Mouse (Mus musculus) fat pad, adult 2 months (tissue): ENCODE results near the gene Pdcd2l.

Source experiments
- DNase-seq: peaks from one replicate; pipeline ENCODE4 v3.0.0-alpha.2; 2011; ENCODE audit warnings: low read depth, low spot score; ENCODE audit errors: extremely low read depth

Gene Pdcd2l

DNA sequence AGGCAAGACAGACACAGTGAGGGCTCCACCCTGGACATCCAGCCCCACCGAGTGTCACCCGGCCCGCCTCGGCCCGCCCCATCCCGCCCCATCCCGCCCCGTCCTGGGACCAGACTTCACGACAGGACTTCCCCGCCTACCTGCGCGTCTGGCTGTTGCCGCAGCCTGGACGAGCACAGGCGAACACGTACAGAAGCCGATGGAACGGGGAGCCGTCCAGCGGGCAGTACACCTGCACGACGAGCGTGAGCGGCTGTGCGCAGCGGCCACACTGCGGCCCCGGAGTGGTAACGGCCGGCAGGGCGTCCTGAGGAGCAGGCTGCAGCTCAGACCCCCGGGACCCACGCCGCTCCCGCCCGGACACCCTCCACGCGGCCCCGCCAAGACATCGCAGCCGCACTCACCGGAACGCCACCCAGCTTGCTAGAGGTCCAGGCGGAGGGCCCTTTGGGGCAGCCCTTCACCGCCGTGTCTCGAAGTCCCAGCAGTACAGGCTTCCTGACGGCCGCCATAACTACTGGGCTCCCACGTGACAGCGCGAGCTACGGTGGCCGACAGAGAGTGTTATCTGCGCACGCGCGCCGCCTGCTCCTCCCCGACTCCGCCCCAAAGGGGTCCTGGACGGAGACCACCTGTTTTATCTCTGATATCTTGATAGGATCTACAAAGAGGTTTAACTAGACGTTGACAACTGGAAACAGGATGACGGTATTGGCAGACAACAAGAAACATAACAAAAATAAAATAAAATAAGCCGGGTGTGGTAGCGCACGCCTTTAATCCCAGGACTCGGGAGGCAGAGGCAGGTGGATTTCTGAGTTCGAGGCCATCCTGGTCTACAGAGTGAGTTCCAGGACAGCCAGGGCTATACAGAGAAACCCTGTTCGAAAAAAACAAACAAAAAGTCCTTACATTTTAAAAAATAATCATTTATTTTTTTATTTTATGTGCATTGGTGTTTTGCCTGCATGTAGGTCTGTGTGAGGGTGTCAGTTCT is at the start of gene Pdcd2l:
TSS of gene Pdcd2l (minus strand) at position 530 of the 997 bp plus-strand sequence.
- DNase-seq: no peak

DNA sequence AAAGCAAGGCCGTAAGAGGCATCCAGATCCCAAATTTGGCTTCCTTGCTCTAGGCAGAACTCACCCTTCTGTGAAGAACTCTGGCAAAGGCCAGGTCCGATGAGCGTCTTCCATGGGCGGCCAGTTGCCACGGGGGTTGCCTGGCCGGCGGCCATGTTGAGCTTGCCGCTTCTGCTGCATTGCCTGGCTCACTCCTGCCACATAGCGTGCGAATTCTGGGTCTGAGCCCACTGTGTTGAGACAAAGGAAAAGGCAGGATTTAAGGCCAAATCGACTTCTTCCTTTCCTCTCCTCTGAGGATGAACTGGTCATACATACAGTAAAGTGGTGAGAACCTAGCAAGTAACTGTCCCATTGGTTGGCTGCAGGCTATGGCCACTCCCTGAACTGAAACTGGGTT is 45.7 kb upstream of the Pdcd2l start:
- no peak for DNase-seq

DNA sequence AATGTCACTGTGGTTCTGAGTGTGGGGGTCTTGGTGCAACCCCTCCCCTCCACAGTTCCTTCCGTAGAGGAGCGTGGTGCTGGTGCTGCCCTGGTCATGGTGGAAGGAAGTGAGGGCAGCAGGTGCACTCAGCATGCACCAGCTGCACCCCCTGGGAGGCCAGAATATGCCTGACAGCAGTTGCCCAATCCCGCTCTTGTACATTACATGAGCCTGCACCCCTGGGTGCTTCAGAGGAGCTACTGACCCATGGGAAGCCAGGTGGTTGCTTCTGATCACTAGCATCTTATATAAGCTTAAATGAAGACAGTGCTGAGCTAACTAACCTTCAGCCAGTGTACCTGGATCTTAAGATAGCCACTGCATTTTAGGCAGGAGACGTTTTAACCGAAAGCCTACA is 41.6 kb upstream of the Pdcd2l start:
- no peak for DNase-seq

DNA sequence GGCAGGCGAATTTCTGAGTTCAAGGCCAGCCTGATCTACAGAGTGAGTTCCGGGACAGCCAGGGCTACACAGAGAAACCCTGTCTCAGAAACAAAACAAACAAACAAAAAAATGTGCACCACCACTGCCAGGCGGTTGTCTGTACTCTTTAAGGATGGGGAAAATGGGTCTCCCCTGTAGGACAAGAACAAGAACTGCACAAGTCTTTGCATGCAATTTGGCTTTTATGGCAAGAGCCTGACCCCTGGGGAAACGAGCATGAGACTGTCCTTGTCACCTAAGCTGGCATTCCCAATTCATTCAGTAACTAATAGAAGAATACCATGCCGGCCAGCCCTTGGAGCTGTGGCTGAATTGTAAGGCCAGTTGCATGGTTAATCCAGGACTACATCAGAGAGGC is 39.1 kb upstream of the Pdcd2l start:
- no peak for DNase-seq

DNA sequence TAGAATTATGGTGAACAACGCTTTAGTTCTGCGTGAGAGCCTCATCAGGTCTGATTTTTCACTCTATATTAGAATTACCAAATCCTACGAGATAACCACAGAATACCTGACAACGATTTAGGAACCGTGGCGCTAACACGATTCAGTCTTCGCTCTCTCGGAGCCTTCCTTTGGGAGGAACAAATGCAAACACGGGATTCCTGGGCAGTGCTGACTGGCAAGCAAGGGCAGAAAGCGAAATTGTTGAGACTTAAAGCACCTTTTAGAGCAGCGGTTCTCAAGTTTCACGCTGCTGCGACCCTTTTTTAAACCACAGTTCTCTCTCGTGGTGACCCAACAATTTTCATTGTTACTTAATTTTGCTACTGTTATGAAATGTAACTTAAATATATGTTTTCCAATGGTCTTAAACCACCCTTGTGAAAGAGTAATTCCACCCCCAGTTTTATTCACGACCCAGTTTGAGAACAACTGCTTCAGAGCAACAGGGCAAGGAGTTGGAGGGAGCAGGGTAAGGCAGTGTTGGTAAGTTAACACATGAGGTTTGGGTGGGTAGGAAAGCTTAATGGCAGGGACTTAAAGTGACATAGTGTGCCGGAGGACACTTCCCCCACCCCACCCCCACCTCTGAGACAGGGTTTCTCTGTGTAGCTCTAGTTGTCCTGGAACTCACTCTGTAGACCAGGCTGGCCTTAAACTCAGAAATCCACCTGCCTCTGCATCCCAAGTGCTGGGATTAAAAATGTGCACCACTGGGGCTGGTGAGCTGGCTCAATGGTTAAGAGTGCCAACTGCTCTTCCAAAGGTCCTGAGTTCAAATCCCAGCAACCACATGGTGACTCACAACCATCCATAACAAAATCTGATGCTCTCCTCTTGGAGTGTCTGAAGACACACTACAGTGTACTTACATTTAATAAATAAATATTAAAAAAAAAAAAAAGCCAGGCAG is 38.4 kb upstream of the Pdcd2l start:
- DNase-seq: no peak

DNA sequence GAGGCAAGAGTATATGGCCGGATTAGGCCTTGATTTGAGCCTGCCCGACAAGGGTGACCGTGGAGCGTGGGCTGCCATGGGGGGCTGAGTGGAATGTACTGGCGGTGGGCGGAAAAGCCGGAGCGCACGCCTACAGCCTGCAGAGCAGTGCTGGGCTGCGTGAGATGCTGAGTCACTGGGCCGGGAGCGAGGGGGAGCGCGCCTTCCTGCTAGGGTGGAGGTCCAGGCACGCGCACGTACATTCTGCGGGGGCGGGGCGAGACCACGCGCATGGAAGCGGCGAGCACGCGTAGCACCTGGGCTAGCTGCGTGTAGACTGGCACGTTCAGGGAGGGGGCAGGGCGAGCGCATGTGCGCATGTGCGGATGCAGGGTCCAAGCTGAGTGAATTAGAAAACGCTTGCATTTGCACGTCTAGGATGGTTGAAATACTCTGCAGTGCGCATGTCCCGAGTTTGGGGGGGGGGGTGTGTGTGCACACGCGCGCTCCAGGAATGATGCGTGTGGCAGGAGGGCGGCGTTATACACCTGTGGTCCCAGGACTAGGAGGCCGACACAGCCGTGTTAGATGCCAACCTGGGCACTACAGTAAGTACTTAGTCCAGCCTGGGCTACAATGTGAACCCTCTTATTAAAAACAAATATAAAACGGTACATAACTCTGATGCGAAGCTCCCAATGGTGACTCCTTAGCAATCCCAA is 37.6 kb upstream of the Pdcd2l start:
- DNase-seq: peak; percentile 66

DNA sequence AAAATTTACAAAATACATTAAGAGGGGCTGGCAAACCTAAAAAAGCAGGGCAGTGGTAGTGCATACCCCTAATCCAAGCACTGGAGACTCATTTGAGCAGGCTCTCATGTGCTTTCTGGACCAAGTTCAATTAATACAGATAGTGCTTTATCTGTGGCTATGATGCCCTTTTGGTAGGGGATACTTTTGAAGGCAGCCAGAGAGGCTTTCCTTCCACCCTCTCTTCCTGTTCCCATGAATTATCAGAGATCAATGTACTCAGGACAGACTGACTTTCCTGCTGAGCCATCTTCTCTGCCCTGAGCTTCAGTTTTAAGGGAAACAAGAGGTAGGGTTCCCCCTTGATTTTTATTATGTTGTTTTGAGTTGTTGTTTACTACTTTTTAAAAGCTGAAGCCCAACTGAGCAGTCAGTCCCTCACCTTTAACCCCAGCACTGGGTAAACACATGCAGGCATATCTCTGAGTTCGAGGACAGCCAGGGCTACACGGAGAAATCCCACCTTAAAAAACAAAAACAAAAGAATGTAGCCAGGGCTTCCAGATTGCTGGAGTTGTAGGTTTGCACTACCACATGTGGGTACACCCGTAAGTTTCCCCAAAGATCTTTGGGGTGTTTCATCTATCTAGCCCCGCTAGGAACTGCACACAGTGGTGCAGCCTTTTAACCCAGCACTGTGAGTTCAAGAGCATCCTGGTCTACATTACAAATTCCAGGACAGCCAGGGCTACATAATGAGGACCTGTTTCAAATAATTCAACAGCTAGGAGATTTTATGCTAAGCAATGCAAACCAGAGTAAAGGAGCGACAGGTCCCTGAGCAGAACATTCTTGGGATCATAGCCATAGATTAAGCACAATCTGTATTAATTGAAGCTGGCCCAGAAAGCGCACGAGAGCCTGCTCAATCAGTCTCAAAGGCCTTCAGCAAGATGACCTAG is 36.6 kb upstream of the Pdcd2l start:
- no peak for DNase-seq

DNA sequence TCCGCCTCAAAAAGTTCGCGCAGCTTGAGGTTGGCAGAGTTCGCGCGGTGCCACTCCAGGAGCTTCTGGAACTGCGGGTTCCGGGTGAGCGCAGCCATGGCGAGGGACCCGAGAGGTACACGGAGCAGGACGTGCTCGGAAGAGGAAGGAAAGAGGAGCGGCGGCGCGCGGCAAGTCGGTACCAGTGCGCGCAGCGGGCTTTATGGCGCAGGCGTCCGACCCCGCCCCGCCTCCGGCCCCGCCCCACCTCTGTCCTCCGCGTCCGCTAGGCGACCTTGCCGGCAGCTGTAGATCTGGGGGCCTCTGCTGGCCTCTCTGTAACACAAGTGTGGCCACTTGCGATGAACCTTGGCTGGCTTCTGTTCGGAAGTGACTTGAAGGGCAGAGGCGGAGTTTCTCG is 33.7 kb upstream of the Pdcd2l start, which contains the start of gene Gpi1:
TSS of gene Gpi1 (minus strand) at position 221 of the 400 bp plus-strand sequence.
- DNase-seq: no peak

DNA sequence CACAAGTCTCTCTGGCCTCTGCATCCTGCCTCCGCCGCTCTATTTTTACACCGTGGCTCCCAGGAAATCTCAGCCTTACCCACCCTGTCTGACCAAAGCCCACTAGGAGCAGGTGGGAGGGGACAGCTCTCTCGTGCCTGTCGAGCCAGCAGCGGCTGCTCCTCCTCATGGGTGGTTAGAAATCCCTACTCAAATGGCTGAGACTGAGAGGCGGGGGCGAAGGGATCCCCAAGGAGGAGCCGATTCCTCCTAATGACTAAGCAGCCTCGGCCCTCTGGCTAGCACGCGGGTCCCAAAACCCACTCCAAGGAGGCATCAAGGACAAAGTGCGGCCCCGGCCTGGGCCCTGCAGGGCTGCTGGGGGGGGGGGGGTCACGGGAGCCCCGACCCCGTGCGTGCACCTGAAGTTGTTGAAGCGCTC is 33.2 kb upstream of the Pdcd2l start:
- no peak for DNase-seq

DNA sequence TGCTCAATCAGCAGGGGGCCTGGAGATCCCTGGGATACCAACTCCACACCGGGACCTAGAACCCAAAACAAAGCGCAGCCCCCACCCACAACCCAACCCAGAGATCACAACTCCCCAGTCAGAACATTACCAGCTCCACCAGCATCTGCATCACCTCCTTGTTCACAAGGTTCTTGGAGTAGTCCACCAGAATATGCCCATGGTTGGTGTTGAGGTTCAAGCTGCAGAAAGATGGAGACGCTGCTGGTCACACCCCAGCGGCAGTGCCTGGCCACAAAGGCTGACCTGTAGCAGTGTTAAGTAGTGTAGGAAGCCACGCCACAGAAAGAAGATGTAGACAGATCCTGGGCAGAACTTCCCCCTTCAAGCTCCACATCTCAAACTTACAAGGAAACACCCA is 32.7 kb upstream of the Pdcd2l start:
- DNase-seq: no peak

DNA sequence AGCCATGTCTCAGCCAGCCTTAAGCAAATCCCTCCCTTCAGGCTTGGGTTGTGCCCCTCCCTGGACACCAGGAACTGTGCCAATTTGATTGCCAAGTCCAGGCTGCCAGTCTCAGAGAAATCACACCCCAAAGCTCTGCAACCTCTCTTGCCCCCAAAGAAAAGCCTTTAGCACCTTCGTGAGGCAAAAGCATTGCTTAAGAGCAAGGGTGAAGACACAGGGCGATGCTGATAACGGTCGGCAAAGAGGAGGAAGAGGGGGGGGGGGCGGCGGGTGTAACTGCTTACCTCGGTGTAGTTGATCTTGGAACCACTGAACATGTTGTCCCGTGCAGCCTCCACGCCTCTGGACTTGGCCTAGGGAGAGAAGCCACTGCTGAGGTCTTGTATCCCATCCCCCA is 32.2 kb upstream of the Pdcd2l start:
- peak; percentile 26 for DNase-seq

DNA sequence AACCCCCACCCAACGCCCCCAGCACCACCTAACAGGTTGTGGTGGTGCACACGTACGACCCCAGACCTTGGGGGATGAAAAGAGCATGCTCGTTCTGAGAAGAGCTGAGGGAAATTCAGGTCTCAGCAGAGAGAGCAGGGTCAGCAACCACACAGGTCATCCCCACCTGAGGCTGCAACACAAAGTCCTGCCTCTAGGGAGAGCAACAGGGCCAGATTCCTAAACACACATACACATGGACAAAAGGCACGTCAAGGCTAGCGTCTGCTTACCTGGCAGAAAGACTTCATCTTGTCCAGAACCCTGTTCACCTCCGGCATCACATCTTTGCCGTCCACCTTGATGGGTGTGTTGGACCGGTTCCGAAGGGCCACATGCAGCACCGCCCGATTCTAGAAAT is 30.4 kb upstream of the Pdcd2l start:
- no peak for DNase-seq

DNA sequence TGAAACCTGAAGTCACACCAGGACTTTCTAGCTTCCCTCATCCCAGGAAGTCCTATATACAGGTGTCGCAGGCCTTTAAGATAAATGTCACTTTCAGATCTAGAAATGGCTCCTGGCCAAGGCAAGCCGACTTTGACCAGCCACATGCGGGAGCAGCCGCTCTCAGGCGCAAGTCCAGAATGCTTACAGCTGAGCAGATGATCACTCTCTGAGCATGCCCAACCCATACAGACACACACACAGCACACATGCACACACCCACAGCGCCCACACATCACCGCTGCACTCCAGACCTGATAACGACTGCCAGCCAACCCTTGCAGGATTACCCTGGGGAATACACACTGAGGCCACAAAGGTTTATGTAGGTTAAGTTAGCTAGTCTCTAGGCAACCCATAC is 29.6 kb upstream of the Pdcd2l start:
- no peak for DNase-seq

DNA sequence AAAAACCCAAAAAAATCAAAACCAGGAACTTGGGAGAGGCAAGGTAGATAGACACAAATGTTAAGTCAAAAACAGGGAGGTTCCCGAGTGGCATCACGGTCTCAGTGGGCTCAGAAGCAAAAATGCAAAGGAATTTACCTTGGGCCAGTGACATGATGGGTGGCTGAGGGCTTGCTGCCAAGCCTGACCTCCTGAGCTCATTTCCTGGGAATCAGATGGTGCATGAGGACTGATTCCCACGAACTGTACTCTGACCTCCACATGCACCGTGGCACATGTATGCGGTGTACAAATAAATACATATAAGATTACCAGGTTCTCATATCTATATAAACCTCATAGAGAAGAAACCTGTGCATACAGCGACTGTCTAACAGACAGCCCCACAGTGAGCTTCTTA is 27.8 kb upstream of the Pdcd2l start:
- DNase-seq: no peak

DNA sequence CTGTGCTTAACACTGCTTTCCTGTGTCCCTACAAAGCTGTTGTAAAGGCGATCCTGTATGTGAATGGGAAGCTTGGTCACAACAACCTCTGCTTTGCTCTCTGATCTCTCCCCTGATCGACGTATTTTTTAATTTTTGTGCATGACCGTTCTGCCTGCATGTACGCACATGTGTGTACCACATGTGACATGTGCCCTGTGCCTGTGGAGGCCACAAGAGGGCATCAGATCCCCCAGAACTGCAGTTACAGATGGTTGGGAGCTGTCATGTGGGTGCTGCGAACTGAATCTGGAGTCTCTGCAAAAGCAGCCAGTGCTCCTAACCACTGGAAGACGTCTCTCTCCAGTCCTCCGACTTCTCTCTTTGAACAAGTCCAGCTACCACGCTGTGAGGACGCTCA is 25.9 kb upstream of the Pdcd2l start:
- no peak for DNase-seq

DNA sequence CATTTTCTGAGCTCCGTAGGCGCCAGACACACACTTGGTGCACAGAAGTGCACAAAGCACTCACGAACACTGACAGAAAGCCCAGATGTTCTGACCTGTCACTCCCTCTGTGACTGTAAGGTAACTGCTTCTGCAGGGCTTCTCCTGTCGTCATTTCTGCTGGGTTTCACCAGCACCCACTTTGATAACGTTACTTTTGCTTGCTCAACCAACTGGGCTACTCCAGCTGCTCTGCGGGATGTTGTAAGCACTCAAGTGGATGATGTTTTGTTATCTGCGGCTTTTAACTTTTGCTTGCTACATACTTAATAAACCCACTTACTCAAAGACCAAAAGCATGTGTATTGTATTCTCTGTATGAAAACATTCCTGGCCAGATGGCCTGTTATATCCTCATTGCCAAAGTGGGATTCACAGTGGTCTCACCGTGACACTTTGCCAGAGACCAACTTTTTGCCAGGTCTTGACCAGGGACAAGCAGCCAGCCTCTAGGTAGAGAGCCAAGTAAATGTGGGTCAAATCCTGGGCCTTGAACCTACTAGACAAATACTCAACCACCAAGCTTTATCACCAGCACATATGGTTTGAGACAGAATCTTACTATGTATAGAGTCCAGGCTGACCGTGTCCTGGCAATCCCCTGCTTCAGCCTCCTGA is 25.3 kb upstream of the Pdcd2l start:
- DNase-seq: no peak

DNA sequence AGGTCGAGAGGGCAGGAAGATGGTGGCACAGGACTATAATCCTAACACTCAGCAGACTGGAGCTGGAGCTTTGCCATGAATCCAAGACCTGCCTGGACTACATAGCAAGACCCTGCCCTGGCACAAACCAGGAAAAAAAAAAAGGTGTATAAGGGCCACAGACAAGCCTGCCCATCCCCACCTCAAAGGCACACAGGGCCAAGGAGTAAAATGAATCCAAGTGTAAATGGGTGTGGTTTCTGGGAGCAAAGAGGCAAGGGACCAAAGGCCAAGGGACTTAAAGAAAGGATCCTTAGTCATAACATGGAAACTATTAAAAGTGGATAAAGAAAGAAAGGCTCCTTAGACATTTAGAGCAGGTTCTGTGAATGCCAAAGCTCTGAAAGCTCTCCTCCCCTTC is 22.0 kb upstream of the Pdcd2l start:
- no peak for DNase-seq

DNA sequence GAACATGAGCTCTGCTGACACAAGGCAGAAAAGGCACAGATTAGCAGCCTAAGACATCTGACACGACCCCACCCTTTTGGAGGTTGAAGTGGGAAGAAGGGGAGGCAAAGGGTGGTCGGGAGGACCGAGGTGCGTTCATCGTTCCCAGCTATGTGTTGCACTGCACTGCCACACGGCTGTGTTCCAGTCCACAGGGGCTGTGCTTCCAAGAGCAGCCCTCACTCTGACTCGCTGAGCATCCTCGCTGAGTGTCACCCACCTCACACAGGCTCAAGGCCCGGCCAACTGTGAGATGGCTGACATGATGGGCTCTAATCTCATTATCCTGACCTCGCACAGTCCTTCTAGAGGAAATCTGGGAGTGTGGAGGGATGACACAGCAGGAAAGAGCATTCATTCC is 20.0 kb upstream of the Pdcd2l start:
- DNase-seq: no peak

DNA sequence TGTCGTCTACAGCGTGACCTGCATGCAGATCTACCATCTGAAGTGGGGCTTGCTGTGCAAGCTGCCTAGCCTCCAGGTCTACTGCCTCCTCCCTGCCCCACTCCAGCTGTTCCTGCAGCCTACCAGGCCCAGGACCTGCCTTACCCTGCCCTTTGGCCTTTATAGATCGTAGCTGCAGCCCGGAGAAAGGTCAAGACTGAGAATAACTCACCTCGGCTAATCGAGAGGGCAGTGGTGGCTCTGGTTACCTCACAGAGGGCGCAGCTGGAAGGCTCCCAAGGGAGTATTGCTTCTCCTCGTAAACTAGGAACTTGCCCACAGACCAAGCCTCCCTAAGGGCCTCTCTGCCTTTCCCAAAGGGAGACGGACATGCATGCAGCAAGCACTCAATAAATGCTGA is 19.0 kb upstream of the Pdcd2l start:
- DNase-seq: no peak
